Mouse (Mus musculus): ENCODE measurements around the gene Cntfr.

- TF ChIP-seq CTCF (IDR thresholded peaks at IDR 0.05) = no peak
- no peak for TF ChIP-seq EP300 (IDR thresholded peaks at IDR 0.05)
These were observed 15.7 kb upstream of the Cntfr start for GRCm38 (mm10) chr4:41712421-41713196.
